In the genomic region with DNA sequence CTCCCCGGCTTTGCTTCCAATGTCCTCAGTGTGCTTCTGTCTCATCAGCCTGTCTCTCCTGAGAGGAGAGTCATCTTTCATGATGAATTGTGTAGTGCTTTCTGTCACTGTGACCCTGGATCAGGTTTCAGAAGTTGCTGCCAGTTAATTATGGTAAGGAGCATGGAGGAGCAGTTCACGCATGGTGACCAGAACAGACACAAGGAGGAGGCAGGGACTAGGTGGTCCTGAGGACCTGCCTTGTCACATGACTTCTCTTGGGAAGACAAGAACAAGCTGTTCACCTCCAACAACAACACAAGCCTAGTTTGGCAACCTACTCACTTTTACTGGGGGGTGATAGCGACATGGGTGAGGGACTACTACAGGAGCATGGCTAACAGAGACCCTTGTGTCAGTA, we compare ENCODE assay signal across 18 mouse cellular contexts. TPM values are rescaled to one million over a fixed set of nuclear protein-coding genes. Genes with fewer than 3 reads are reported as not detected.
DNase-seq lines count a peak whose midpoint lies in the region; ATAC-seq and TF ChIP-seq lines count a peak whose summit lies in the region.
"Had no signal": no experiment of that assay in that cellular context is flagged by ENCODE, and none has a peak within 500 bp of the region (broad histone marks: within the 10 kb centered on the region; RNA-seq: fewer than 3 reads in every experiment).

No protein-coding gene starts in this region.

- no peak overlapping the region for H3K4me3 ChIP-seq in cerebellum, adult 2 months (replicated peaks; ENCODE audit: insufficient read depth, low read depth, low read length)
- H3K4me3 ChIP-seq in kidney, embryonic 16.5 days (ENCODE audit: low read length), result no peak overlapping the region
- H3K4me3 ChIP-seq in forebrain, embryonic 16.5 days (replicated peaks; ENCODE audit: low read length), result no peak overlapping the region
- H3K4me3 ChIP-seq in midbrain, embryonic 14.5 days (replicated peaks; ENCODE audit: low read depth, low read length), result no peak overlapping the region
- H3K4me3 ChIP-seq: erythroblast, embryonic 14.5 days; liver, embryonic 13.5 days had no signal

- H3K27me3 ChIP-seq in cerebellum, adult 2 months (ENCODE audit: control insufficient read depth, insufficient read depth, low read length), result no peaks in the 10 kb centered on the region
- H3K27me3 ChIP-seq in kidney, embryonic 16.5 days (ENCODE audit: insufficient read depth, low read length), result no peaks in the 10 kb centered on the region
- H3K27me3 ChIP-seq in forebrain, embryonic 16.5 days (replicated peaks; ENCODE audit: control insufficient read depth, insufficient read depth, low read length), result no peaks in the 10 kb centered on the region
- no peaks in the 10 kb centered on the region for H3K27me3 ChIP-seq in midbrain, embryonic 14.5 days (ENCODE audit: control insufficient read depth, insufficient read depth, low read length)
- H3K27me3 ChIP-seq: CH12.LX; liver, embryonic 13.5 days; Patski had no signal

- no peak for TF ChIP-seq CTCF in cerebellum, adult 2 months (IDR thresholded peaks at IDR 0.05; ENCODE audit: borderline replicate concordance, insufficient read depth, low read depth, low read length)

- no peak overlapping the region for H3K9ac ChIP-seq in kidney, embryonic 16.5 days (replicated peaks; ENCODE audit: low read length)
- 0 out of 2 replicates have a peak overlapping the region, but pooled peaks have one; percentile 2 for H3K9ac ChIP-seq in forebrain, embryonic 16.5 days (replicated peaks; ENCODE audit: low read depth, low read length)
- no peak overlapping the region for H3K9ac ChIP-seq in midbrain, embryonic 14.5 days (replicated peaks; ENCODE audit: low read length)
- H3K9ac ChIP-seq: liver, embryonic 13.5 days had no signal

- 51% methylated on average over 3 of the region's 3 CpGs for WGBS in cerebellum, adult 2 months
- WGBS in kidney, embryonic 16.5 days, result 35% methylated on average over 3 of the region's 3 CpGs
- 59% methylated on average over 3 of the region's 3 CpGs for WGBS in forebrain, embryonic 16.5 days
- WGBS in midbrain, embryonic 14.5 days, result 63% methylated on average over 3 of the region's 3 CpGs

- peaks cover 4% of the 10 kb centered on the region; the same call in 1 of the 2 replicates for H3K36me3 ChIP-seq in kidney, embryonic 16.5 days (ENCODE audit: insufficient read depth, low read length)
- peaks cover 6% of the 10 kb centered on the region; the same call in 1 of the 2 replicates for H3K36me3 ChIP-seq in forebrain, embryonic 16.5 days (ENCODE audit: control insufficient read depth, insufficient read depth)
- H3K36me3 ChIP-seq in midbrain, embryonic 14.5 days (ENCODE audit: control insufficient read depth, insufficient read depth, low read length), result peaks cover 22% of the 10 kb centered on the region

- DNase-seq in cerebellum, adult 2 months, result no peak
- no peak for DNase-seq in cerebellum, adult 18-20 months
- DNase-seq in kidney, adult 8-10 months, result no peak
- no peak for DNase-seq in midbrain, embryonic 14.5 days
- no peak for DNase-seq in urinary bladder, postnatal 14 days (ENCODE audit: low spot score)
- DNase-seq in right cerebral cortex, adult 2 months (ENCODE audit: low spot score in 2 of 2), result no peak
- DNase-seq: heart, adult 18-20 months; layer of hippocampus, adult 9-11 months; liver, embryonic 13.5 days; lung, postnatal 10 days; right cerebral cortex, postnatal 25 days had no signal

- ATAC-seq in kidney, embryonic 16.5 days (ENCODE audit: low FRiP score, low TSS enrichment), result 0 out of 2 replicates have a peak, but pooled peaks have one; percentile 33
- ATAC-seq in forebrain, embryonic 16.5 days, result no peak
- no peak for ATAC-seq in midbrain, embryonic 14.5 days (ENCODE audit: low FRiP score, low TSS enrichment)
- ATAC-seq: intestine, postnatal 0 days; Patski had no signal

- no peaks in the 10 kb centered on the region for H3K9me3 ChIP-seq in kidney, embryonic 16.5 days (ENCODE audit: low read length)
- H3K9me3 ChIP-seq in forebrain, embryonic 16.5 days (ENCODE audit: control insufficient read depth, low read length), result no peaks in the 10 kb centered on the region
- no peaks in the 10 kb centered on the region for H3K9me3 ChIP-seq in midbrain, embryonic 14.5 days (ENCODE audit: control insufficient read depth, low read length)
- H3K9me3 ChIP-seq: liver, embryonic 13.5 days had no signal

- no peak for TF ChIP-seq POLR2A in cerebellum, adult 2 months (IDR thresholded peaks at IDR 0.05; ENCODE audit: borderline replicate concordance, insufficient read depth, low read length)

- peak overlapping the region; percentile 32; the same call in 1 of the 2 replicates for H3K27ac ChIP-seq in cerebellum, adult 2 months (ENCODE audit: insufficient read depth, low read length)
- H3K27ac ChIP-seq in kidney, embryonic 16.5 days (ENCODE audit: low read length), result no peak overlapping the region; the same call in 1 of the 2 replicates
- H3K27ac ChIP-seq in forebrain, embryonic 16.5 days (ENCODE audit: low read length), result peak overlapping the region; percentile 25
- 0 out of 2 replicates have a peak overlapping the region, but pooled peaks have one; percentile 21 for H3K27ac ChIP-seq in midbrain, embryonic 14.5 days (replicated peaks; ENCODE audit: low read depth, low read length)
- H3K27ac ChIP-seq: liver, embryonic 13.5 days had no signal

- peaks cover 48% of the 10 kb centered on the region for H3K4me1 ChIP-seq in cerebellum, adult 2 months (ENCODE audit: control insufficient read depth, insufficient read depth, low read length)
- peaks cover 32% of the 10 kb centered on the region for H3K4me1 ChIP-seq in kidney, embryonic 16.5 days (ENCODE audit: insufficient read depth, low read length)
- peaks cover 25% of the 10 kb centered on the region for H3K4me1 ChIP-seq in forebrain, embryonic 16.5 days (replicated peaks; ENCODE audit: control insufficient read depth, insufficient read depth, low read length)
- H3K4me1 ChIP-seq in midbrain, embryonic 14.5 days (ENCODE audit: control insufficient read depth, insufficient read depth, low read length), result peaks cover 19% of the 10 kb centered on the region

- H3K4me2 ChIP-seq in kidney, embryonic 16.5 days (replicated peaks; ENCODE audit: low read depth, low read length), result no peak overlapping the region
- no peak overlapping the region for H3K4me2 ChIP-seq in forebrain, embryonic 16.5 days (ENCODE audit: low read length)
- H3K4me2 ChIP-seq in midbrain, embryonic 14.5 days (ENCODE audit: low read length), result no peak overlapping the region
- H3K4me2 ChIP-seq: liver, embryonic 13.5 days had no signal

RNA-seq across cellular contexts. Expression of a gene that starts 22.5 kb away (rescaled TPM):
- 23.3 and 27.8 TPM in 2 replicates for polyA plus RNA-seq in cerebellum, adult 2 months (2012; rRNA removed)
- 39.6 and 40.1 TPM in 2 replicates for polyA plus RNA-seq in kidney, embryonic 16.5 days (2015; fragmentation: Nextera tagmentation; extraction: Ambion mirVana)
- 40.9 and 49.6 TPM in 2 replicates for polyA plus RNA-seq in forebrain, embryonic 16.5 days (2015; fragmentation: Nextera tagmentation; extraction: Ambion mirVana)
- polyA plus RNA-seq in midbrain, embryonic 14.5 days (2014; fragmentation: Nextera tagmentation; extraction: Ambion mirVana), result 27.5 and 46.0 TPM in 2 replicates

RNA-seq across cellular contexts. Expression of a gene that starts 40.8 kb away (rescaled TPM):
- not detected in 2 replicates for polyA plus RNA-seq in cerebellum, adult 2 months (2012; rRNA removed)
- polyA plus RNA-seq in kidney, embryonic 16.5 days (2015; fragmentation: Nextera tagmentation; extraction: Ambion mirVana), result not detected in 2 replicates
- not detected in 2 replicates for polyA plus RNA-seq in forebrain, embryonic 16.5 days (2015; fragmentation: Nextera tagmentation; extraction: Ambion mirVana)
- polyA plus RNA-seq in midbrain, embryonic 14.5 days (2014; fragmentation: Nextera tagmentation; extraction: Ambion mirVana), result not detected in 2 replicates
- polyA plus RNA-seq: erythroblast, embryonic 14.5 days; intestine, postnatal 0 days; liver, embryonic 13.5 days; Patski; thymus, postnatal 0 days had no signal

RNA-seq across cellular contexts. Expression of a gene that starts 57.0 kb away (rescaled TPM):
- polyA plus RNA-seq in cerebellum, adult 2 months (2012; rRNA removed), result 0.03 and 0.25 TPM in 2 replicates
- not detected in 2 replicates for polyA plus RNA-seq in kidney, embryonic 16.5 days (2015; fragmentation: Nextera tagmentation; extraction: Ambion mirVana)
- polyA plus RNA-seq in forebrain, embryonic 16.5 days (2015; fragmentation: Nextera tagmentation; extraction: Ambion mirVana), result 0.20 TPM in 1 of 2 replicates, not detected in the other
- 0.19 TPM in 1 of 2 replicates, not detected in the other for polyA plus RNA-seq in midbrain, embryonic 14.5 days (2014; fragmentation: Nextera tagmentation; extraction: Ambion mirVana)
- polyA plus RNA-seq: erythroblast, embryonic 14.5 days; intestine, postnatal 0 days; thymus, postnatal 0 days had no signal

RNA-seq across cellular contexts. Expression of a gene that starts 58.9 kb away (rescaled TPM):
- polyA plus RNA-seq in cerebellum, adult 2 months (2012; rRNA removed), result not detected in 2 replicates
- polyA plus RNA-seq in kidney, embryonic 16.5 days (2015; fragmentation: Nextera tagmentation; extraction: Ambion mirVana), result not detected in 2 replicates
- polyA plus RNA-seq in forebrain, embryonic 16.5 days (2015; fragmentation: Nextera tagmentation; extraction: Ambion mirVana), result not detected in 2 replicates
- not detected in 2 replicates for polyA plus RNA-seq in midbrain, embryonic 14.5 days (2014; fragmentation: Nextera tagmentation; extraction: Ambion mirVana)
- polyA plus RNA-seq: erythroblast, embryonic 14.5 days; intestine, postnatal 0 days; liver, embryonic 13.5 days; Patski had no signal
